Mouse (Mus musculus): ENCODE measurements around the gene Senp8. TPM values are rescaled to one million over a fixed set of nuclear protein-coding genes. Genes with fewer than 3 reads are reported as not detected.
"Not testable (repeated sequence)": the region's sequence is repeated elsewhere in the genome, so short reads cannot be mapped to it uniquely, and the experiment has no call there.

The Senp8 gene
- total RNA-seq (2014; rRNA removed) (2.9 and 4.7 TPM in 2 replicates), polyA plus RNA-seq (2015; fragmentation: Nextera tagmentation; extraction: Ambion mirVana) (2.1 and 3.2 TPM in 2 replicates)

- Histone ChIP-seq H3K27me3 (ENCODE audit: insufficient read depth, low read length) (no peaks in the 10 kb centered on the region), H3K4me3 (ENCODE audit: low read depth, low read length) (peak within 1 kb of the TSS; percentile 96), H3K9me3 (ENCODE audit: low read length) (no peaks in the 10 kb centered on the region), H3K36me3 (ENCODE audit: insufficient read depth) (no peaks in the 10 kb centered on the region), H3K27ac (ENCODE audit: low read depth, low read length) (peak within 1 kb of the TSS; percentile 92), H3K4me2 (ENCODE audit: low read depth) (peak within 1 kb of the TSS; percentile 74), H3K4me1 (ENCODE audit: insufficient read depth) (peaks cover 20% of the 10 kb centered on the region), H3K9ac (peak within 1 kb of the TSS; percentile 91)
- ATAC-seq (peak; percentile 95), DNase-seq (peak; percentile 99)
- under 1% methylated on average over 59 of the region's 59 CpGs for WGBS
- TF ChIP-seq CTCF (IDR thresholded peaks at IDR 0.05; ENCODE audit: low read depth): peak; percentile 52
Observed at GRCm38 (mm10) chr9:59750267-59751065, at the start of gene Senp8, which contains the start of gene Myo9a. Gene Senp8, minus strand, starts transcription at chr9:59750710. Gene Myo9a, plus strand, starts transcription at chr9:59750896.

GRCm38 (mm10) chr9:59766966-59767461, 16.5 kb upstream of the Senp8 start:
- not testable (repeated sequence) for H3K9me3 ChIP-seq (ENCODE audit: low read length); H3K27ac ChIP-seq (ENCODE audit: low read depth, low read length); H3K9ac ChIP-seq; ATAC-seq; H3K4me2 ChIP-seq (ENCODE audit: low read depth); H3K4me3 ChIP-seq (ENCODE audit: low read depth, low read length); DNase-seq; H3K4me1 ChIP-seq (ENCODE audit: insufficient read depth); H3K27me3 ChIP-seq (ENCODE audit: insufficient read depth, low read length); H3K36me3 ChIP-seq (ENCODE audit: insufficient read depth)
- WGBS: 92% methylated on average over 12 of the region's 13 CpGs

GRCm38 (mm10) chr9:59760515-59760914, 10.0 kb upstream of the Senp8 start:
- H3K4me3 ChIP-seq (ENCODE audit: low read depth, low read length): no peak overlapping the region
- H3K9ac ChIP-seq: no peak overlapping the region
- ATAC-seq (no peak), DNase-seq (no peak)
- H3K36me3 ChIP-seq (ENCODE audit: insufficient read depth): no peaks in the 10 kb centered on the region
- no peaks in the 10 kb centered on the region for H3K9me3 ChIP-seq (ENCODE audit: low read length)
- no peaks in the 10 kb centered on the region for H3K4me1 ChIP-seq (ENCODE audit: insufficient read depth)
- H3K27me3 ChIP-seq (ENCODE audit: insufficient read depth, low read length): no peaks in the 10 kb centered on the region
- WGBS: 79% methylated on average over 3 of the region's 3 CpGs
- H3K27ac ChIP-seq (ENCODE audit: low read depth, low read length): no peak overlapping the region
- no peak overlapping the region for H3K4me2 ChIP-seq (ENCODE audit: low read depth)
- no peak for TF ChIP-seq CTCF (IDR thresholded peaks at IDR 0.05; ENCODE audit: low read depth)

- peaks cover 11% of the 10 kb centered on the region; the same call in 1 of the 2 replicates for H3K4me1 ChIP-seq (ENCODE audit: insufficient read depth)
- WGBS: 100% methylated on average over 2 of the region's 3 CpGs
- H3K4me3 ChIP-seq (ENCODE audit: low read depth, low read length); H3K9ac ChIP-seq; DNase-seq; H3K36me3 ChIP-seq (ENCODE audit: insufficient read depth); H3K27me3 ChIP-seq (ENCODE audit: insufficient read depth, low read length); H3K9me3 ChIP-seq (ENCODE audit: low read length); H3K4me2 ChIP-seq (ENCODE audit: low read depth); ATAC-seq; H3K27ac ChIP-seq (ENCODE audit: low read depth, low read length): not testable (repeated sequence)
Observed at GRCm38 (mm10) chr9:59757016-59757415, 6.5 kb upstream of the Senp8 start.

DNA sequence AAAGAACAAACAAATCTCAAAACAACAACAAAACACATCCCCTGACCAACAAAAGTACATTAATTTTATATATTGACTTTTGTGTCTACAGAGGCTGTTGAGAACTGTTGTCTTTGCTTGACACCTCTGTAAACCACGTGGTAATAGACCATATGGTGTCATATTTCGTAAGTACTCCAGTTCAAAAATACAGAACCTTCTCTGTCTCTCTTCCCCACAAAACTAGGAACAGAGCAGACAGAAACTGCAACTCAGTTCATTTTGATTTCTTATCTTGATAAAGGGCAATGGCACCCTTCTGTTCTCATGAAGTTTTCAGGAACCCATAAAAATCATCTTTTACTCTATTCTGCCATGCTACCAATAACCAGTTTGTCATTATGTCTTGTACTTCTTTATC, 4.7 kb upstream of the Senp8 start:
- H3K27me3 ChIP-seq (ENCODE audit: insufficient read depth, low read length): no peaks in the 10 kb centered on the region
- no peak for TF ChIP-seq CTCF (IDR thresholded peaks at IDR 0.05; ENCODE audit: low read depth)
- H3K4me2 ChIP-seq (ENCODE audit: low read depth): no peak overlapping the region
- no peak overlapping the region for H3K9ac ChIP-seq
- H3K9me3 ChIP-seq (ENCODE audit: low read length): no peaks in the 10 kb centered on the region
- H3K36me3 ChIP-seq (ENCODE audit: insufficient read depth): no peaks in the 10 kb centered on the region
- ATAC-seq (no peak), DNase-seq (no peak)
- WGBS: 58% methylated on average over 2 of the region's 2 CpGs
- peaks cover 13% of the 10 kb centered on the region; the same call in 1 of the 2 replicates for H3K4me1 ChIP-seq (ENCODE audit: insufficient read depth)
- H3K4me3 ChIP-seq (ENCODE audit: low read depth, low read length): no peak overlapping the region
- no peak overlapping the region for H3K27ac ChIP-seq (ENCODE audit: low read depth, low read length)

DNA sequence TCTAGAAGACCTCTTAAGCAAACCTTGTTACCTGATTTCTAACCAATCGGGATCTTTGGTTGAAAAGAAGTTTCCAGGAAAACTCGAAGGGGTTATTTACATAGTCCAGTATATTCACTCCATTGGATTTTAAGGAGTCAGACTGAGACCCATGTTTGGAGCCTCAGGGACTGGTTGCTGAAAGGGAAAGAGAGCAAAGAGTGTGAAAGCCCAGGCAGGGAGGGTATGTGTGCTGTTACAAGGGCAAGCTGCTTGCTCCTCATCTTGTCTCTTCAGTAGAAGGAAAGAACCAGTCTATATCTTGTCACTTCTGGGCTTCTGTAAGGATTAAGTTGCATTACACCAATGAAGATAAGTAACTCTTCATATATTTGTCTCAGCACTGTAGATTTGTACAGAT, 1.5 kb upstream of the Senp8 start:
- DNase-seq (no peak), ATAC-seq (no peak)
- WGBS: 4% methylated on average over 2 of the region's 2 CpGs
- no peaks in the 10 kb centered on the region for H3K27me3 ChIP-seq (ENCODE audit: insufficient read depth, low read length)
- peak overlapping the region; percentile 96 for H3K4me3 ChIP-seq (ENCODE audit: low read depth, low read length)
- no peaks in the 10 kb centered on the region for H3K9me3 ChIP-seq (ENCODE audit: low read length)
- H3K9ac ChIP-seq: peak overlapping the region; percentile 91; the same call in 1 of the 2 replicates
- no peak overlapping the region for H3K27ac ChIP-seq (ENCODE audit: low read depth, low read length)
- H3K36me3 ChIP-seq (ENCODE audit: insufficient read depth): no peaks in the 10 kb centered on the region
- peak overlapping the region; percentile 74 for H3K4me2 ChIP-seq (ENCODE audit: low read depth)
- peaks cover 20% of the 10 kb centered on the region for H3K4me1 ChIP-seq (ENCODE audit: insufficient read depth)
- no peak for TF ChIP-seq CTCF (IDR thresholded peaks at IDR 0.05; ENCODE audit: low read depth)

GRCm38 (mm10) chr9:59751066-59751581, 614 bp upstream of the Senp8 start:
- Histone ChIP-seq H3K9me3 (ENCODE audit: low read length) (no peaks in the 10 kb centered on the region), H3K27ac (ENCODE audit: low read depth, low read length) (peak overlapping the region; percentile 92), H3K4me3 (ENCODE audit: low read depth, low read length) (peak overlapping the region; percentile 96), H3K4me2 (ENCODE audit: low read depth) (peak overlapping the region; percentile 74), H3K4me1 (ENCODE audit: insufficient read depth) (peaks cover 20% of the 10 kb centered on the region), H3K9ac (peak overlapping the region; percentile 91), H3K36me3 (ENCODE audit: insufficient read depth) (no peaks in the 10 kb centered on the region), H3K27me3 (ENCODE audit: insufficient read depth, low read length) (no peaks in the 10 kb centered on the region)
- DNase-seq (peak; percentile 64), ATAC-seq (peak; percentile 87)
- TF ChIP-seq CTCF (IDR thresholded peaks at IDR 0.05; ENCODE audit: low read depth): no peak
- WGBS: under 1% methylated on average over 45 of the region's 49 CpGs
